In the genomic region with DNA sequence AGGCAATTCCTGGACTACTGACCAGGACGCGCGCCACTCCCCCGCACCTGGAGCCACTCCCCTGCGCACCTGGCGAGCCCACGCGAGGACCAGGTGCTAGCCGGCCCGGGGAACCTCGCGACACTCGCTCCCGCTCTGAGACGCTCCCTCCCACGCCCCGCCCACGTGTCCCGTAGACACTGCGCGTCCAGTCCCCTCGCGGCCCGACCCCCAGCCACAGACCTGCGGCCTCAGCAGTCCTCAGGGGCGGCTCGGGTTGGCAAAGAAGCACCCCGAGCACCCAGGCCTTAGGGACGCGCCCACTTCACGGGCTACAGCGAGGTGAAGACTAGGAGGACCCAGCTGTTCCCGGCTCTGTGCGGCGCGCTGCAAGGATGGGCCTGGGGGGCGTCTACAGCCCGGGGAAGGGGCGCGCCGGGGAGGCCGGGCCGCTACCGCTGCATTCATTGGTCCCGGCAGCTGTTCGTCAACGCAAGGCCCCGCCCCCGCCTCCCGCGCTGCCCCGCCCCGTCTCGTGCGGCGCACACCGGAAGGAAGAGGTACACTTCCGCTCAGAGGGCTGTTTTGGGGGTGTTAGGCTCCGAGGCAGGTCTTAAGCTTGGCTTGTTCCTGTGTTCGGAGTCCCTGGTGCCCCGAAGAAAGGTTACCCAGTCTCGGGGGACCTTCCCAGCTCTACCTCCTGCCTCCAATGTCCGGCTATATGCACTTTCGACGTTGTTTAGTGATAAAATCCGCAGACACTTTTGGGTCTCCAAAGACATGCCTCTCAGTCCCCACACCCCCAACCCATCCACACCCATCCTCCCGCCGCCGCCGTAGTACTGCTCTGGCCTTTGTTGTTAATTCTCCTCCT, we compare ENCODE assay signal across 8 mouse cellular contexts. TPM values are rescaled to one million over a fixed set of nuclear protein-coding genes. Genes with fewer than 3 reads are reported as not detected.
A peak's percentile ranks its signal among the peaks of the same experiment; 100 is the strongest.
DNase-seq lines count a peak whose midpoint lies in the region; ATAC-seq lines count a peak whose summit lies in the region.

A gene (minus strand): TSS at position 422 of the 853 bp plus-strand sequence.

- no peaks in the 10 kb centered on the region for H3K27me3 ChIP-seq in heart, embryonic 14.5 days (ENCODE audit: control insufficient read depth, insufficient read depth, low read length)
- no peaks in the 10 kb centered on the region for H3K27me3 ChIP-seq in liver, embryonic 13.5 days
- H3K27me3 ChIP-seq in stomach, embryonic 15.5 days (replicated peaks), result no peaks in the 10 kb centered on the region

- H3K4me1 ChIP-seq in heart, embryonic 14.5 days (ENCODE audit: control insufficient read depth in 2 of 2, insufficient read depth in 2 of 2, low read length in 2 of 2), result peaks cover 5 to 10% of the 10 kb centered on the region in 2 experiments; a peak in 3 of 4 replicates
- H3K4me1 ChIP-seq in liver, embryonic 13.5 days (replicated peaks), result peaks cover 23% of the 10 kb centered on the region
- peaks cover 12% of the 10 kb centered on the region; the same call in 1 of the 2 replicates for H3K4me1 ChIP-seq in stomach, embryonic 15.5 days

- H3K9me3 ChIP-seq in heart, embryonic 14.5 days (ENCODE audit: control insufficient read depth, low read length), result 0 out of 2 replicates have a peak, but pooled peaks cover 2% of the 10 kb centered on the region
- no peaks in the 10 kb centered on the region for H3K9me3 ChIP-seq in liver, embryonic 13.5 days (replicated peaks)
- H3K9me3 ChIP-seq in stomach, embryonic 15.5 days, result no peaks in the 10 kb centered on the region

- peak; percentile 95 for ATAC-seq in heart, embryonic 14.5 days (ENCODE audit: insufficient number of reproducible peaks, insufficient read depth, low FRiP score, low read depth)
- peak; percentile 90 for ATAC-seq in liver, embryonic 13.5 days (ENCODE audit: low read depth)
- peak; percentile 97 for ATAC-seq in stomach, embryonic 15.5 days (ENCODE audit: insufficient read depth, low FRiP score, low read depth)

- under 1% methylated on average over 67 of the region's 70 CpGs for WGBS in heart, embryonic 14.5 days
- WGBS in liver, embryonic 13.5 days (ENCODE audit: insufficient replicate concordance), result 1% methylated on average over 67 of the region's 70 CpGs
- under 1% methylated on average over 70 of the region's 70 CpGs for WGBS in stomach, embryonic 15.5 days

- H3K27ac ChIP-seq in heart, embryonic 14.5 days (replicated peaks in 1 of 2; ENCODE audit: control insufficient read depth in 1 of 2, insufficient read depth in 1 of 2, low read depth in 2 of 2, low read length in 2 of 2), result peak within 1 kb of the TSS in 1 of 2 experiments; percentile 37; a peak in 1 of 4 replicates
- H3K27ac ChIP-seq in liver, embryonic 13.5 days, result peak within 1 kb of the TSS; percentile 29; the same call in 1 of the 2 replicates
- peak within 1 kb of the TSS; percentile 59 for H3K27ac ChIP-seq in stomach, embryonic 15.5 days

- peaks cover 12% of the 10 kb centered on the region for H3K36me3 ChIP-seq in heart, embryonic 14.5 days (ENCODE audit: control insufficient read depth, insufficient read depth, low read length)
- H3K36me3 ChIP-seq in liver, embryonic 13.5 days, result peaks cover 9% of the 10 kb centered on the region
- H3K36me3 ChIP-seq in stomach, embryonic 15.5 days, result no peaks in the 10 kb centered on the region

- H3K4me2 ChIP-seq in heart, embryonic 14.5 days (ENCODE audit: low read length), result peak within 1 kb of the TSS; percentile 100
- H3K4me2 ChIP-seq in liver, embryonic 13.5 days, result peak within 1 kb of the TSS; percentile 97
- peak within 1 kb of the TSS; percentile 99 for H3K4me2 ChIP-seq in stomach, embryonic 15.5 days

- peak within 1 kb of the TSS; percentile 82 for H3K9ac ChIP-seq in heart, embryonic 14.5 days (ENCODE audit: low read length)
- peak within 1 kb of the TSS; percentile 74 for H3K9ac ChIP-seq in liver, embryonic 13.5 days
- peak within 1 kb of the TSS; percentile 63 for H3K9ac ChIP-seq in stomach, embryonic 15.5 days

- peak; percentile 94 to 95 for DNase-seq in CD8-positive naive resting alpha-beta T cell, adult 2 months (ENCODE audit: low read depth in 2 of 2, low spot score in 2 of 2)
- DNase-seq in c-Kit-negative CD71-positive TER-119-positive erythroid progenitor cells, embryonic 14.5 days (ENCODE audit: low read depth, low spot score), result peak; percentile 49
- DNase-seq in fibroblast of lung, adult 2 months (ENCODE audit: low read depth), result peak; percentile 26
- peak; percentile 93 for DNase-seq in kidney, postnatal 10 days
- DNase-seq in liver, embryonic 13.5 days, result peak; percentile 83
- peak; percentile 96 for DNase-seq in neural tube, embryonic 10.5 days (ENCODE audit: extremely low spot score, low spot score)

- peak within 1 kb of the TSS; percentile 88 to 91 for H3K4me3 ChIP-seq in heart, embryonic 14.5 days (ENCODE audit: control insufficient read depth in 1 of 2, insufficient read depth in 1 of 2, low read depth in 1 of 2, low read length in 2 of 2)
- H3K4me3 ChIP-seq in liver, embryonic 13.5 days (replicated peaks), result peak within 1 kb of the TSS; percentile 74
- H3K4me3 ChIP-seq in stomach, embryonic 15.5 days (replicated peaks), result peak within 1 kb of the TSS; percentile 87

RNA-seq across cellular contexts. Expression of the gene that starts here (rescaled TPM):
- 15.6 and 18.7 TPM in 2 replicates for polyA plus RNA-seq in heart, embryonic 14.5 days (2014; fragmentation: Nextera tagmentation; extraction: Ambion mirVana)
- 6.6 and 10.2 TPM in 2 replicates for polyA plus RNA-seq in liver, embryonic 13.5 days (2015; fragmentation: Nextera tagmentation; extraction: Ambion mirVana)
- polyA plus RNA-seq in stomach, embryonic 15.5 days (2015; fragmentation: Nextera tagmentation; extraction: Ambion mirVana), result 18.5 and 21.1 TPM in 2 replicates

Comparison
In these comparisons a context has a peak if more than half of its experiments do, and no peak if none do; other contexts are left out.
1. DNase-seq: peak in every context shown above with its lines; median percentile 96 in neural tube, embryonic 10.5 days; 94 in CD8-positive naive resting alpha-beta T cell, adult 2 months; 93 in kidney, postnatal 10 days; 83 in liver, embryonic 13.5 days; 49 in c-Kit-negative CD71-positive TER-119-positive erythroid progenitor cells, embryonic 14.5 days; 26 in fibroblast of lung, adult 2 months.